Mouse (Mus musculus) right cerebral cortex, postnatal 10 days (tissue): ENCODE measurements around the gene Hand2.

Experiments
- DNase-seq, 2 experiments: peaks; one replicate each; pipeline ENCODE4 v3.0.0; 2021; ENCODE audit warnings: low spot score in 2 of 2

Gene Hand2

DNA sequence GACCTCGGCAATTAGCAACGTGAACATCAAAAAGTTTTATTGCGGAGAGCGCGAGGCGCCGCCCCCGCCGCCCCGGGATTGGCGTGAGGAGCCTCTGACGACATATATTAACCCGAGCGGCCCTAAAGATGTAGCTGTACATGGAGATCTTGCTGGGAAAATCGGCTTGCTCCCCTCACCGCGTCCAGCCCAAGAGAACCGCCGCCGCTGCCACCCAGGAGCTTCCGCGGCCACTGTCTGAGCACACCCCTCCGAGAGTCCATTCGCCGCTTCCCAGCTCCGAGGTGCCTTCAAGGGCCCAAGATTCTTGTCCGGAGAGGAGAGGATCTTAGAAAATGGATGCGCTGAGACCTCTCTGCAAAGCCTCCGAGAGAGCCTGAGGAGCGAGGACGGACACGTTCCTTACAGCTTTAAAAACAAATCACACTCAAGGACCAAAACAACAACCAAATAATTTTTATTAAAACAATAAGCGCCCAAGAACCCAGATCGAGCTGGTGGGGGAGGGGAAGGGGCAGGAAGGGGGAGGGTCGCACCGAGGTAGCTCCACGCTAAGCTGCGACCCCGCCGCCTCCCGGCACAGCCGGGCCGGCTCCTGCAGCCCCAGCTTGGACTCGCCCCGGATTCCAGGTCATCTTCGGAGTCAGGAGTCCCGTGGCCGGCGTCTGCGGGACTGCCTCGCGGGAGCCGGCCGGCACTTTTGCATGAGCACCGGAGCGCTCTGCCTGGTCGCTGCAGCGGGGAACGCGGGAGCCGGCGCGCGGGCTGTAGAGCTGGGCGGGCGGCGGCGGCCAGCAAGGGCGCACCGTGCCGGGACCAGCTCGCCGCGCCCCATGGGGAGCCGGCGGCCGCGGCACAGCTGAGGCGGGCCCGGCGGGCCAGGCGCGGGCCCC, at the start of gene Hand2:
Gene Hand2 (plus strand): TSS at position 133 of the 893 bp plus-strand sequence.
- no peak for DNase-seq

DNA sequence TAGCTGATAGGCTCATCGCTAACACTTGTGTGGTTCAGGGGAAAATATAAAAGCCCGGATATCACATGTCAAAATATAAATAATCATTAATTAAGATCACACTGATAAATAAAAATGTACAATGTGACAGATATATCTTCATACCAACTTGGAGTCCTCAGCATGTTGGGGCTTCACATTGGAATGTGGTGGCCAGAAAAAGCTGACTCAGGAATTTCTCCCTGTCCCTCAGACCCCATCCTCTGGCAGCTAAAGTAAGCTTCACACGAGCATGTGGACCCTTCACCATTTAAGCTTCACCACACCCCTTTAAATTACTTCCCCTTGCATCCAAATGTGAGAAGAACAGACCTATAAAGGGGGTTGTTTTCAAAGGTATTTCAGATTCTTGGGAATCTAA, 47.7 kb upstream of the Hand2 start:
- DNase-seq: no peak

DNA sequence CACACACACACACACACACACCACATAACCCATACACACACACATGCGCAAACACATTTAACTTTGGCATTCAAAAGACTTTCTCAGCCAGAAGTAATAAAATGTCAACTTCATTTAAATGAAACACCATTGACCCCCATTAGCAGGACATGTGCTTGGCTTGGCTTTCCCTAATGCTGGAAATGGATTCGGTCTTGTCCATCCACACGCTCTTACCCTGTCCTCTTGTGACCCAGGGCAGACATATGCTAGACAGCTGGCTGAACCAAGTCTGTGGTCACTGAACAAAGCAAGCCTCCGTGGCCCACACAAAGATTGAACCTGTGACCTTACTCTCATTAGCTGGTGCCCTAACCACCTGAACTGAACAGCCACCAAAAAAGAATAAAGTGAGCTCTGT, 27.3 kb upstream of the Hand2 start:
- DNase-seq: no peak

DNA sequence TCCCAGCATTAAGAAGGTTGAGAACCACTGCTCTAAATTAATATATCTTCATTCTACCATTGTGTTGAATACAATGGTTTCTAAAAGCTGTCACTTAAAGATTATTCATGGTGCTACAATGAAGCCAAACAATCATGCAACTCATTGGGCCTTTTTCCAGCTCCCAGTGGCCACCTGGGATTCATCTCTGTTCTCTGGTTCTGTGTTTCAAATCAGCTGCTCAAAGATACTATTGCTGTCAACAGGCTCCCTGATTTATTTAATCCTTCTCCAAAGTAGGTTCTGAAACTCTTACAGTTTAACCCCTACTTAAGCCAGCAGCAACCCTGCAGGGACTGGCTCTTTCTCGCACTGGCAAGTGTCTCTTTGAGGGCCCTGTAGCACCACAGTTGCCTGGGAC, 17.3 kb upstream of the Hand2 start:
- no peak for DNase-seq

DNA sequence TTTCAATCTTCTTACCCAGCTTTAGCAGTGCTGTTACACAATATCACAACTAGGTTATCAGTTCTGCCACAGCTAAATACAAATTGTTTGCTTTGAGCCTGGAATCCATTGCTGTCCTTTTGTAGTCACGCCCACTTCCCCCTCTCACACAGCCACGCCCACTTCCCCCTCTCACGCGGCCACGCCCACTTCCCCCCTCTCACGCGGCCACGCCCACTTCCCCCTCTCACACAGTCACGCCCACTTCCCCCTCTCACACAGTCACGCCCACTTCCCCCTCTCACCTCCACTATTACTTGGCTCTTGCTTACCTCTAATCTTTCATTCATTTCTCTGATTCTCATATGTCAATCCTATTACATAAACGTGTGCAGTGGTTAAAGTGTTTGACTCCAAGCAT, 15.8 kb upstream of the Hand2 start:
- DNase-seq: no peak

DNA sequence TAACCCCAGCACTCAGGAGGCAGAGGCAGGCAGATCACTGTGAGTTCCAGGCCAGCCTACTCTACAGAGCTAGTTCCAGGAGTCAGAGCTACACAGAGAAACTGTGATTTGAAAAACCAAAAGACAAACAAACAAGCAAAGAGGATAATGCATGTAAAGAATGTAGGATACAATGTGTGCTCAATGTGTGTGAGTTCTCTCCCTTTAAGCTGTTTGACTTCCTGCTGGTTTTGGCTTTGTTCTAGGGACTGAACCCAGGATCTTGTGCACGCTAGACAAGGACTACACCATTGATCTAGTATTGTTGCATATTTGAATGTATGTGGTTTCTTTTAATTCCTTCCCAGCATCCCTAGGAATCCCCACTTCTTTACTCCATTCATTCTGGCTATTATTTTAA, 14.3 kb upstream of the Hand2 start:
- DNase-seq: no peak

DNA sequence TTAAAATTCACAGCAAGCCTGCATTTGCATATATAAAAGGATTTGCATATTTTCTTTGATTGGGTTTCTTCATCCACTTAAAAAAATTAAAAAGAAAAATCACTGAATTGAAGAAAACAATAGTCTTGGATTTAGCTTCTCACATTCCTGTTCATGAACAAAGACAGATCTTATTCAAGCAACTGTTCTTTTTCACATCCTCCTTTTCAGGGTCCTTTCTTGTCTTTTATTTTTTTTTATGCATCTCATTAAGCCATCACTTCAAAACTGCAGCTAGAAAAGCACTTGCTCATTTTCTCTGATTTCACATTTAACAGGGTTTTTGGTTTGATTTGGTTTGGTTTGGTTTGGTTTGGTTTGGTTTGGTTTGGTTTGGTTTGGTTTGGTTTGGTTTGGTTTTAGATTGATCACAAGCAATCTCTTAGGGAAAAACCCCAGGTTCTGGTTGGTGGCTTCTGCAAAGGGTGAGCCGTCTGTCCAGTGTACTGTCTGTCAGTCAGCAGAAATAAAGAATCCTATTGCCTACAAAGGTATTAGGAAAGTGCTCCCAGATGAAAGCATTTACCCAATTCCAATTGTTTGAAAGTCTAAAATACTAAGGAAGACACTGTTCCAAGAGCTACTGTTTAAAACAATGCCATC, 10.8 kb upstream of the Hand2 start:
- no peak for DNase-seq

DNA sequence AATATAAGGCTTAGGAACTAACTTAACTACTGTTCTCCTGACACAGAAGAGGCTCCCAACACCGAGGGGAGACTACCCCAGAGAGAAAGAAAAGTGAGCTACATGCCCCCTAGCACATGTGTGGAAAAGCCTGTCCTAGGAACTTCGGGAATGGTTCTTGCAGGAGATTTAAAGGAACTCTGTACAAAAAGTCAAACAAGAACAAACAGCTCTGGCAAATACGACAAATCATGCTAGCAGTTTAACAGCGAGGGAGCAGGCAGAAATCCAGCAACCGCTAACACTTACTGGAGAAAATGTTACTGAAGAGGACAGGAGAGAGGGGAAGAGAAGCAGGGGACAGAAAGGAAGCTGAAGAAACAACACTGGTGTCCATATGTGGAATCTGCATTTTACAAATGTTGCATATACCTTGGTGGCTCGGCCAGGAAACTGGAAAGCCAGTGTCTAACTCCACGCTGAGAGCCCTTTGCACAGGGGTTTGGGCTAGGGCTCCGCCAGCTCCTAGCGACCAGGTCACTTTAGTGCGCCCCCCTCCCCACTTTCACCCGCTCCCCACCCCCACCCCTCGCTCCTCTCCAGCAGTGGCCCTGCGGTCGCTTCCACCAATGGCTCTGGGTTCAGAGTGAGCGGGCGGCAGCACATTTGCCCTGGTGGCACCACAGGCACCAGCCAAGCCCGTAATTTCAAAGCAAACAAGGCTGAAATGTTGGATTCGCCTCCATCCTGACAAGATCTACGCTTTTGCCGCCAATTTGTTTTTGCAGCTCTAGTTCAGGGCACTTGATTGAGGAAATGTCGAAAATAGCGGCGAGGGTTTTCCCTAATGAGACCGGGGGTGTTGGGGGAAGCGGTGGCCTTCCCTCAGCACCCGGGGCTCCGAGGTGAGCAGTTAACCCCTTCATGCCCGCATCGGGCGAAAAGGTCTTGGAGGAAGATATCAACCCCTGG, 8.5 kb upstream of the Hand2 start:
- DNase-seq: peak in 1 of 2 experiments; percentile 21

DNA sequence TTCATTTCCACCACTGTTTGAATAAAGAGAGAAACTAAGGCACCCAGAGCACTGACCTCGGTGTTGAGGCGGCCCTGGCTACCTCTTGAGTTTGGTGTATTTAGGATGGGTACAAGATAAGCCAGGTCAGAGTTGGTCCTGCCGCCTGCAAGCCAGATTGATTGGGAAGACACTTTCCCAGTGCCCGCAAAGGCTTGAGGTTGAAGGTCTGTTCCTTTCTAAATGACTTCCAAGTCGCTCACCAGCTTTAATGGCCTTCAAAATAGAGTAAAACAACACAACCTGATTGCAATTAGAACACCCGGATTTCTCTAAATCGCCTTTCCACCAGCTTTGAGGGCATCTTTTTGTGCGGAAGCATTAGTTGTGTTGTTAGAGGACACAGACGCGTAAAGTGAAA, 7.2 kb upstream of the Hand2 start:
- DNase-seq: no peak

DNA sequence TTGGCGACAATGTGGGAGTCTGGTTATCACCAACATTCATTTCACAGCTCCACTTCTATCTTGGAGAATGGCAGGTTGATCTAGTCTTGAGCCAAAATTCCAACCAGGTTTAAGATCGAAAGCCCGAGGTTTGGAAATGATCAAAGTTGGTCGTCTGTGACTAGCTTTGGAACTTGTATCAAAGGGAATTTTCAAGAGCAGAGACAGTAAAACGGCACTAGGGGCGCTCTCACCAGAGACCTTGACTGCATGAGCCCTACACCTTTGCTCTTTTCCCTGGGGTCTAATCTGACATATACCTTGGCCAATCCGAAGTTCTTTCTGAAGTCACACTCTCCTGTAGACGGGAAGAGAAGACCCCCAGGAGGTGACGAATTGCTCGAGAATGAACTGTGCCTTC, 6.6 kb upstream of the Hand2 start:
- no peak for DNase-seq

DNA sequence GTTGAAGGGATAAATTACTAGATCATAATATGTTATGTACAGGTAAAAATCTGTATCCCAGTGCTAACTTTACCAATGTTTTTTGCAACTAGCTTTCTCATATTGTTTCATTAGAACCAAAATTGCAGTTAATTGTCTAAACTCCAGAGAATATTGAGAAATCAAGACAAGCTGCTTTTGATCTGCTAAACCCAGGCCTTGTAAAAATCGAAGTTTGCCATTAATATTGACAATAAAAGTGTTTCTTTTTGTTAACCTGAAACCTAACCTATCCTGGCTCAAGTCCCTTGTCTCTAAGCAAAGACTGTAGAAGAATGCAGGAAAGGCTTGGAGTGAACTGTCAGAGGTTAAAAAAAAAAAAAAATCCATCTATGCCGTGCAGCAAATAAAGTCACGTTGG, 5.3 kb upstream of the Hand2 start:
- no peak for DNase-seq

DNA sequence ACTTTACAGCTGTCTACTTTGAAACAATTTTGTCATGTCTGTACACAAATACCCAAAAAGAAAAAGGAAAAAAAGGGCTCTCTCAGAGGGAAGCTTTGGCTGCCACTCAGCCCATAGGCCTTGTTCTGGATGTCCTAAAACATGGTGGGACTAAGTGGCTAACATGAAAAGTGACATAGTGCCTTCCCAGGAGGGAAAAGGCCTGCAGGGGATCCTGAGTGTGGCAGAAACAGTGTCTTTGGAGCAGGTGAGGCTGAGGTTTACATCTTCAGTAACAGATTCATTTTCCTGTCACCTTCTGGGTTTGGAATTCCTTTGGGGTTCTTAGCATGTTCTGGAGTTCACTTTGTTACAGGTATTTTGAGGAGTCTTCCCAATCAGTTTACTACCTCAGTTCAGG, 3.7 kb upstream of the Hand2 start:
- DNase-seq: no peak

DNA sequence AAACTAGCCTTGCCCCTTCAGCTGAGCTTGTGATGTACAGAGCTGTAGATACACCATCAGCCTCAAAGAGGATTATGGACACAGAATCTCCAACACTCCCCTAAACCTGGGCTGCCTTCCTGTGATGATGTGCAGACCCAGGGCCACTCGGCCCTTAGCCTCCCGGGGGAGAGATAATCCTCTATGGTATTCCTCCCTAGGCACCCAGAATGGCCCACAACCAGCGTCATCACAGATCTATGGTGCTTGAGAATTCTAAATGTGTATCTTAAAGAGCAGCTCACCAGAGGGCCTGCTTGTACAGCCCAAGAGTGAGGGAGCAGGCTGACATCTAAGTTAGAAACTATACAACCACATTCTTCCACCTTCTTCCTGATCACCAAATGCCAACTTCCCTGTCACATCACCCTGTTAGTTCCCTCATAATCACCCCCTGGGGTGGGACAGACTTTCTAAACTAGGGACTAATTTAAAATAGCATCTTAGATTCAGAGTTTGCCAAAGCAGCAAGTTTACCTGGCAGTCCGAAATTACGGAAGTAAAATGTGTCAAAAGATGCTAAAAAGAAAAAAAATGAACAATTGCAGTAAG, 2.8 kb upstream of the Hand2 start:
- DNase-seq: no peak

DNA sequence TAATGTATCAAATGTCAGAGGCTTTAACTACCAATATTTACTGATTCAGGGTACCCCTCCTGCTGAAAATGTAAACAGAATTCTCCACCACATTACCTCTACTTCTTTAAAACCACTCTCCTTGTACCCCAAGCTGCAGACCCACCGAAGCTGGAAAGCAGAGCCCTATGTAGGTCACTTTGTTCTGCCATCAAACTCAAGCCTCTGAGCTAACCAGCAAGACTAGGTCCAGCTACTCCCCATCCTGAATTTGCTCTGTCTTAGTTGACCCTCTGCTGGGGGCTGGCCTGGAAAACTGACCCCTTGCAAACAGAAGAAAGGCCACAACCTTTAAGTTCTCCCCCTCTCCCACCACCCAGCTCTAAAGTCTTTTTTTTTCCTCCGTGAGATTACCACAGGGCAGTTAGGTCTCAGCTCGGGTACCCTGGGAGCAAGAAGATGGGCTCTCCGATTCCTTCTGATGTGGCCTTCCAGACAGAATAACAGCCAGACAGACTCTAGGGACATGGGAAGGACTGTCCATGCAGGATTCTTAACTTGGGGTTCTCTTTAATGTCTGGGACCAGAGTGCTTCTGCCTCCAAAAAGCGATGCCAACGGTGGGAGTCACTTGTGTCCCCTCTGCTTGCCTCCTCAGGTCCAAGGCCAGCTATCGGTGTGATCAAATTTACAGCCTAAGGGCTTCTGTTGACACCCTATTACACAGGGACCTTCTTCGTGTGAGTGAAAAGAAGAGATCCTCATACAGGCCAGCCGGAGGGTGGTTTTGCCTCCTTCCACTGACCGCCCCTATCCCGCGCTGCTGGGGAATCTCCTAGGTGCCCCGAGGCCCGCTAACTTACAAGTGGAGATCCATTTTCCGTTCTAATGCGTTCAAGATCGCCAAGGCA, 1.4 kb upstream of the Hand2 start:
- DNase-seq: no peak

DNA sequence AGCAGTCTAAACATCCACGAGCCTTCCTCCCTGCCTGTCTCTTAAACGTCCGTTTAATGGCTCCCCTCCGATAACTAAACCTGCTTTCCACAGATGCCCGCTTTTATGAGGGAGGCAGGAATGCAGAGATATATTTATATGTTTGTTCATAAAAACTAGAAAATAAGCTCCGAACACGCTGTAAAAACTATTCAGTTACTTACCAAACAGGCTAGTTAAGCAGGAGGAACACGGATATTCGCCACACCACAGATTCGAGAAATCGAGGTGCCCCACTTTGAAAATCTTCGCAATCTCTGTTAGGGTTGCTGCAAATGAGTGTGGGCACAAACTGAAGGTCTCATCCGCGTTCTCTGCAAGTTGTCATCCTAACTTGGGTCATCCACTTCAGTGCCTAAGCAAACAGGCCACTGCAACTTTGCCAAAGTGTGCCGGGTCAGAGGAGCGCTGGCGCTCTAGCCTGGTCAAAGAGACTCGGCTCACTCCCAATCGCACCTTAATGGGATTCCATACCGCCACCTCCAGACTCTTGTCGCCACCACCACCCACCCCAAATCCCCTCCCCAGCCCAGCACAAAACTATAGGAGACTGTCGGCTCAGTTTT, 700 bp upstream of the Hand2 start:
- no peak for DNase-seq

DNA sequence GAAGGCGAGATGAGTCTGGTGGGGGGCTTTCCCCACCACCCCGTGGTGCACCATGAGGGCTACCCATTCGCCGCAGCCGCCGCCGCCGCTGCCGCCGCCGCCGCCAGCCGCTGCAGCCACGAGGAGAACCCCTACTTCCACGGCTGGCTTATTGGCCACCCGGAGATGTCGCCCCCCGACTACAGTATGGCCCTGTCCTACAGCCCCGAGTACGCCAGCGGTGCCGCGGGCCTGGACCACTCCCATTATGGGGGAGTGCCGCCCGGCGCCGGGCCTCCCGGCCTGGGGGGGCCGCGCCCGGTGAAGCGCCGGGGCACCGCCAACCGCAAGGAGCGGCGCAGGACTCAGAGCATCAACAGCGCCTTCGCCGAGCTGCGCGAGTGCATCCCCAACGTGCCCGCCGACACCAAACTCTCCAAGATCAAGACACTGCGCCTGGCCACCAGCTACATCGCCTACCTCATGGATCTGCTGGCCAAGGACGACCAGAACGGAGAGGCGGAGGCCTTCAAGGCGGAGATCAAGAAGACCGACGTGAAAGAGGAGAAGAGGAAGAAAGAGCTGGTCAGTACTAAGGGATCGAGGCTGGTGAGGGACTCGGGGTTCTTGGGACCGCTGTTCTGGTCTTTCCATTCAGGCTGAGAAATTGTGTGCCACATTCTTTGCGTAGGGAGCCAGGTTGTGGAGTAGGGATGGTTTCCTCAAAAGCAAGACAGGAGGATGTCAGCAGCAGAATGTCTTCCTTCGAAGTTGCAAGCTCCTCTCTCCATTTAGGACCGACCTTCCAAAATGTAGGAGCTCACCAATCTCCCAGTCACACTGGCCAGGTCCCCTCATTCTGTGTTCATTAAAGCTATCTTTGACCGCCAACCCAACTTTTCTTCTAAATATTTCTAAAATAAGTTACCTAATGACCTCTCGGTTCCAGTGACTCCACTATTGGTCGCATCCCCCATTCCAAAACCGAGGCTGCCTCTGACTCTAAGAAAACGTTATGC, 1.4 kb downstream of the Hand2 start:
- DNase-seq: no peak

DNA sequence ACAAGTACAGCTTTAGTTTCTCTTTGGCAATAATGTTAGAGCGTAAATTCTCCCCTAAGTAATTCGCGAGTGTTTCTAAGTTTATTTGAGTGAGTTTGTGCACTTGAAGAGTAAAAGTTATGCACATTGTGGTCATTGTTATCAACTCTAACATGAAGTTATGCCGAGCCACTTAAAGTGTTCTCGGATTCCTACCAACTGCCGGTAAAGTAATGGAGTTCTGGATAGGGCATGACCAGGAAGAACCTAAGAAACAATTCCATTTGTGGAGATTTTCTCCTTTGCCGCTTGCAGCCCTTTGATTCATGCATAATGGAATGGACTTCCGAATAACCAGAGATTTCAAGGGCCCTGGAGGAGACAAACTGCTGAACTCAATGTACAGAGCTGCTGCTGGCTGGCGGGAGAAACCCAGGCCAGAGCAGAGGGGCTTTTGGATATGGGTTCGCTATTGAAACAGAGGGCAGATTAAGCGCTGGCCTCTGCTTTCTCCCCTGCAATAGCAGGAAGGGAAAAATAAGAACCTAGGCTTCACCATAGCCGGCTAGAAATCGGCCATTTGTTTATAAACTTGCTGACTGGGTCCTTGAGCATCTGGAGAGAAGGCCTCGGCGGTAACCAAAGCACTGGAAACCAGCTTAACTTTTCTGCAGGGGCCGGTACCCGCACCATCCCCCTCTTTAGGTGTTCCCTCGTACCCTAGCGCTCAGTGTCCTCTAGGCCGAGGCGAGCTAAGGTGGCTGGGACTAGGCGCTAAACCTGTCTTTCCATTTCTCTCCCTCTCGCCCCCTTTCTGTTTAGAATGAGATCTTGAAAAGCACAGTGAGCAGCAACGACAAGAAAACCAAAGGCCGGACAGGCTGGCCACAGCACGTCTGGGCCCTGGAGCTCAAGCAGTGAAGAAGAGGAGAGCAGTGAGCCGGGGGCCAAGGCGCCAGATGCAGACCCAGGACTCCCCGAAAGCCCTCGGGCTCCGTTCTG, 2.5 kb downstream of the Hand2 start:
- no peak for DNase-seq

DNA sequence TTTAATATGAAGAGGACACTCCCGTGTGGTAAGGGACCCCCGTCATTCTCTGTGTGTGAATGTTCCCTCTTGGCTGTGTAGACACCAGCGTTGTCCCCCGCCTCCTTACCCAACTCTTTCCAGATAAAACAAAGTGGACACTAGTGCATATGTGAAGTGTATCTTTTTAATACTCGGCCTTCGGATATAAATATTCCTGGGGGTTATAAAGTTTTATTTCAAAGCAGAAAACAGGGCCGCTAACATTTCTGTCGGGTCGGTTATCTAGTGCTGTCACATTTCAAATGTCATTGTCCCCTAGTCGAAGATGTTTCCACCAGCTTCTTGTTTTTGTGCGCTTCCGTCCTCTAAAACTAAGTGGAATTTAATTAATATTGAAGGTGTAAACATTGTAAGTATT, 3.3 kb downstream of the Hand2 start:
- DNase-seq: no peak
